ENCODE assay signal across 8 mouse cellular contexts in the genomic region with DNA sequence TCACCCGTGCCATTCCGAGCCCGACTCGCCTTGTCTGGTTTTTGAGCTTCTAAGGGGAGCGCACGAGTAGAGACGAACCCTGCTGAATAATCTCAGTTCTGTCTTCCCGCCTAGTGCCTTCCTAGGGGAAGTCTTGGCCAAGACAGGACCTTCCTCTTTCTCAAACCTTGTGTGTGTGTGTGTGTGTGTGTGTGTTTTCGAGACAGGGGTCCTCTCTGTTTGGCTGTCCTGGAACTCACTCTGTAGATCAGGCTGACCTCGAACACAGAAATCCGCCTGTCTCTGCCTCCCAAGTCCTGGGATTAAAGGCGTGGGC. TPM values are rescaled to one million over a fixed set of nuclear protein-coding genes. Genes with fewer than 3 reads are reported as not detected.
DNase-seq lines count a peak whose midpoint lies in the region; ATAC-seq lines count a peak whose summit lies in the region.

No protein-coding gene starts in this region.

- DNase-seq in neural tube, embryonic 11.5 days (ENCODE audit: low spot score): no peak
- no peak for DNase-seq in neural tube, embryonic 10.5 days (ENCODE audit: extremely low spot score, low spot score)
- no peak for DNase-seq in left cerebral cortex, postnatal 4 days
- no peak for DNase-seq in urinary bladder, postnatal 4 days (ENCODE audit: low spot score in 2 of 2)
- DNase-seq in frontal cortex, postnatal 14 days (ENCODE audit: low spot score in 2 of 2): no peak

- no peak for ATAC-seq in neural tube, embryonic 11.5 days (ENCODE audit: insufficient read depth, low FRiP score, low TSS enrichment)
- no peak for ATAC-seq in forebrain, embryonic 12.5 days (ENCODE audit: low FRiP score)
- no peak for ATAC-seq in liver, embryonic 12.5 days
- ATAC-seq in stomach, embryonic 15.5 days (ENCODE audit: insufficient read depth, low FRiP score, low read depth): no peak

- no peaks in the 10 kb centered on the region for H3K27me3 ChIP-seq in neural tube, embryonic 11.5 days (ENCODE audit: control insufficient read depth, insufficient read depth, low read length)
- peaks cover 25% of the 10 kb centered on the region for H3K27me3 ChIP-seq in forebrain, embryonic 12.5 days
- H3K27me3 ChIP-seq in liver, embryonic 12.5 days (replicated peaks): no peaks in the 10 kb centered on the region
- H3K27me3 ChIP-seq in stomach, embryonic 15.5 days (replicated peaks): no peaks in the 10 kb centered on the region

- no peaks in the 10 kb centered on the region for H3K9me3 ChIP-seq in neural tube, embryonic 11.5 days (ENCODE audit: control insufficient read depth, low read length)
- no peaks in the 10 kb centered on the region for H3K9me3 ChIP-seq in forebrain, embryonic 12.5 days
- no peaks in the 10 kb centered on the region for H3K9me3 ChIP-seq in liver, embryonic 12.5 days (replicated peaks)
- H3K9me3 ChIP-seq in stomach, embryonic 15.5 days: no peaks in the 10 kb centered on the region

- intact Hi-C loops in left cerebral cortex, postnatal 4 days (cut with DNase I): no loop called here

- peak overlapping the region; percentile 64 for H3K4me2 ChIP-seq in neural tube, embryonic 11.5 days (ENCODE audit: low read depth)
- peak overlapping the region; percentile 80 for H3K4me2 ChIP-seq in forebrain, embryonic 12.5 days
- peak overlapping the region; percentile 88 for H3K4me2 ChIP-seq in liver, embryonic 12.5 days
- peak overlapping the region; percentile 74 for H3K4me2 ChIP-seq in stomach, embryonic 15.5 days

- peaks cover 6% of the 10 kb centered on the region for H3K4me1 ChIP-seq in neural tube, embryonic 11.5 days (ENCODE audit: control insufficient read depth, insufficient read depth, low read length)
- peaks cover 17% of the 10 kb centered on the region for H3K4me1 ChIP-seq in forebrain, embryonic 12.5 days
- peaks cover 22% of the 10 kb centered on the region for H3K4me1 ChIP-seq in liver, embryonic 12.5 days
- H3K4me1 ChIP-seq in stomach, embryonic 15.5 days: peaks cover 12% of the 10 kb centered on the region

- H3K36me3 ChIP-seq in neural tube, embryonic 11.5 days (ENCODE audit: control insufficient read depth, insufficient read depth, low read length): no peaks in the 10 kb centered on the region
- H3K36me3 ChIP-seq in forebrain, embryonic 12.5 days (replicated peaks): peaks cover 2% of the 10 kb centered on the region
- peaks cover 16% of the 10 kb centered on the region for H3K36me3 ChIP-seq in liver, embryonic 12.5 days
- 0 out of 2 replicates have a peak, but pooled peaks cover 4% of the 10 kb centered on the region for H3K36me3 ChIP-seq in stomach, embryonic 15.5 days

- WGBS in neural tube, embryonic 11.5 days: 4% methylated on average over 12 of the region's 12 CpGs
- 5% methylated on average over 12 of the region's 12 CpGs for WGBS in forebrain, embryonic 12.5 days
- under 1% methylated on average over 12 of the region's 12 CpGs for WGBS in liver, embryonic 12.5 days (ENCODE audit: insufficient replicate concordance)
- WGBS in stomach, embryonic 15.5 days: 2% methylated on average over 12 of the region's 12 CpGs

- H3K4me3 ChIP-seq in neural tube, embryonic 11.5 days (ENCODE audit: low read depth, low read length): peak overlapping the region; percentile 66
- peak overlapping the region; percentile 65 for H3K4me3 ChIP-seq in forebrain, embryonic 12.5 days (replicated peaks)
- peak overlapping the region; percentile 94 for H3K4me3 ChIP-seq in liver, embryonic 12.5 days
- peak overlapping the region; percentile 87 for H3K4me3 ChIP-seq in stomach, embryonic 15.5 days (replicated peaks)

- H3K9ac ChIP-seq in neural tube, embryonic 11.5 days (ENCODE audit: low read length): peak overlapping the region; percentile 67
- peak overlapping the region; percentile 69 for H3K9ac ChIP-seq in forebrain, embryonic 12.5 days
- H3K9ac ChIP-seq in liver, embryonic 12.5 days: peak overlapping the region; percentile 79
- peak overlapping the region; percentile 75 for H3K9ac ChIP-seq in stomach, embryonic 15.5 days

- no peak overlapping the region for H3K27ac ChIP-seq in neural tube, embryonic 11.5 days (ENCODE audit: low read depth, low read length)
- no peak overlapping the region for H3K27ac ChIP-seq in forebrain, embryonic 12.5 days
- peak overlapping the region; percentile 71 for H3K27ac ChIP-seq in liver, embryonic 12.5 days
- peak overlapping the region; percentile 63; the same call in 1 of the 2 replicates for H3K27ac ChIP-seq in stomach, embryonic 15.5 days

RNA-seq across cellular contexts. Expression of gene Urm1, which starts 7.8 kb away (rescaled TPM):
- polyA plus RNA-seq in neural tube, embryonic 11.5 days (2014; fragmentation: Nextera tagmentation; extraction: Ambion mirVana): 21.9 and 23.9 TPM in 2 replicates
- 13.6 and 14.9 TPM in 2 replicates for polyA plus RNA-seq in forebrain, embryonic 12.5 days (2016; fragmentation: Nextera tagmentation; extraction: Ambion mirVana)
- polyA plus RNA-seq in liver, embryonic 12.5 days (2016; fragmentation: Nextera tagmentation; extraction: Ambion mirVana): 11.4 and 11.7 TPM in 2 replicates
- 19.1 and 20.0 TPM in 2 replicates for polyA plus RNA-seq in stomach, embryonic 15.5 days (2015; fragmentation: Nextera tagmentation; extraction: Ambion mirVana)
- 10 to 100 TPM; 46.1 to 51.1 TPM for total RNA-seq in left cerebral cortex, postnatal 4 days (2021)

RNA-seq across cellular contexts. Expression of gene Slc27a4, which starts 25.2 kb away (rescaled TPM):
- 20.5 and 20.8 TPM in 2 replicates for polyA plus RNA-seq in neural tube, embryonic 11.5 days (2014; fragmentation: Nextera tagmentation; extraction: Ambion mirVana)
- 16.5 and 19.4 TPM in 2 replicates for polyA plus RNA-seq in forebrain, embryonic 12.5 days (2016; fragmentation: Nextera tagmentation; extraction: Ambion mirVana)
- polyA plus RNA-seq in liver, embryonic 12.5 days (2016; fragmentation: Nextera tagmentation; extraction: Ambion mirVana): 3.9 and 4.3 TPM in 2 replicates
- polyA plus RNA-seq in stomach, embryonic 15.5 days (2015; fragmentation: Nextera tagmentation; extraction: Ambion mirVana): 19.7 and 21.3 TPM in 2 replicates
- 10 to 100 TPM; 80.4 to 86.7 TPM for total RNA-seq in left cerebral cortex, postnatal 4 days (2021)

RNA-seq across cellular contexts. Expression of gene Trub2, which starts 39.4 kb away (rescaled TPM):
- polyA plus RNA-seq in neural tube, embryonic 11.5 days (2014; fragmentation: Nextera tagmentation; extraction: Ambion mirVana): 31.4 and 33.9 TPM in 2 replicates
- 40.0 and 42.5 TPM in 2 replicates for polyA plus RNA-seq in forebrain, embryonic 12.5 days (2016; fragmentation: Nextera tagmentation; extraction: Ambion mirVana)
- 23.7 and 27.6 TPM in 2 replicates for polyA plus RNA-seq in liver, embryonic 12.5 days (2016; fragmentation: Nextera tagmentation; extraction: Ambion mirVana)
- polyA plus RNA-seq in stomach, embryonic 15.5 days (2015; fragmentation: Nextera tagmentation; extraction: Ambion mirVana): 32.2 and 36.3 TPM in 2 replicates
- total RNA-seq in left cerebral cortex, postnatal 4 days (2021): 10 to 100 TPM; 48.2 to 51.1 TPM

RNA-seq across cellular contexts. Expression of gene Coq4, which starts 40.4 kb away (rescaled TPM):
- 41.8 and 46.6 TPM in 2 replicates for polyA plus RNA-seq in neural tube, embryonic 11.5 days (2014; fragmentation: Nextera tagmentation; extraction: Ambion mirVana)
- polyA plus RNA-seq in forebrain, embryonic 12.5 days (2016; fragmentation: Nextera tagmentation; extraction: Ambion mirVana): 26.6 and 29.6 TPM in 2 replicates
- 21.5 and 21.8 TPM in 2 replicates for polyA plus RNA-seq in liver, embryonic 12.5 days (2016; fragmentation: Nextera tagmentation; extraction: Ambion mirVana)
- 33.3 and 35.7 TPM in 2 replicates for polyA plus RNA-seq in stomach, embryonic 15.5 days (2015; fragmentation: Nextera tagmentation; extraction: Ambion mirVana)
- total RNA-seq in left cerebral cortex, postnatal 4 days (2021): 10 to 100 TPM; 32.7 to 38.4 TPM

RNA-seq across cellular contexts. Expression of gene Cercam, which starts 41.3 kb away (rescaled TPM):
- 17.5 and 20.2 TPM in 2 replicates for polyA plus RNA-seq in neural tube, embryonic 11.5 days (2014; fragmentation: Nextera tagmentation; extraction: Ambion mirVana)
- polyA plus RNA-seq in forebrain, embryonic 12.5 days (2016; fragmentation: Nextera tagmentation; extraction: Ambion mirVana): 9.4 and 10.1 TPM in 2 replicates
- 47.2 and 49.9 TPM in 2 replicates for polyA plus RNA-seq in liver, embryonic 12.5 days (2016; fragmentation: Nextera tagmentation; extraction: Ambion mirVana)
- polyA plus RNA-seq in stomach, embryonic 15.5 days (2015; fragmentation: Nextera tagmentation; extraction: Ambion mirVana): 28.5 and 29.4 TPM in 2 replicates
- 10 to 100 TPM; 17.5 to 19.0 TPM for total RNA-seq in left cerebral cortex, postnatal 4 days (2021)

Comparison
In these comparisons a context has a peak if more than half of its experiments do, and no peak if none do; other contexts are left out.
1. H3K27ac ChIP-seq: peak in liver, embryonic 12.5 days (single experiment) and stomach, embryonic 15.5 days (single experiment); none in neural tube, embryonic 11.5 days (single experiment) and forebrain, embryonic 12.5 days (single experiment).
2. Peak in every context shown above with its lines, with median percentiles within 50 percentile points of each other: H3K4me2 ChIP-seq, H3K4me3 ChIP-seq and H3K9ac ChIP-seq.